Mouse (Mus musculus): ENCODE results near the gene Olfr107. TPM values are rescaled to one million over a fixed set of nuclear protein-coding genes. Genes with fewer than 3 reads are reported as not detected.

Gene Olfr107
- polyA plus RNA-seq (2016; fragmentation: Nextera tagmentation; extraction: Ambion mirVana), result not detected in 2 replicates

GRCm38 (mm10) chr17:37398926-37399325 is at the start of gene Olfr107:
Olfr107 (plus strand) TSS chr17:37399226.
- DNase-seq (ENCODE audit: low spot score), result no peak
- 85% methylated on average over 3 of the region's 3 CpGs for WGBS
- Histone ChIP-seq H3K4me1 (no peaks in the 10 kb centered on the region), H3K9me3 (replicated peaks) (no peaks in the 10 kb centered on the region), H3K36me3 (no peaks in the 10 kb centered on the region), H3K27ac (replicated peaks) (no peak within 1 kb of the TSS), H3K4me3 (no peak within 1 kb of the TSS), H3K27me3 (ENCODE audit: low read depth, poor library complexity, severe bottlenecking) (no peaks in the 10 kb centered on the region)

GRCm38 (mm10) chr17:37359282-37359681 is 39.7 kb upstream of the Olfr107 start, which contains the start of gene Olfr104-ps:
Olfr104-ps (plus strand) TSS chr17:37359582.
- H3K4me1 ChIP-seq, result no peaks in the 10 kb centered on the region
- DNase-seq (ENCODE audit: low spot score), result no peak
- no peaks in the 10 kb centered on the region for H3K9me3 ChIP-seq (replicated peaks)
- H3K36me3 ChIP-seq, result no peaks in the 10 kb centered on the region
- H3K27me3 ChIP-seq (ENCODE audit: low read depth, poor library complexity, severe bottlenecking), result no peaks in the 10 kb centered on the region
- H3K27ac ChIP-seq (replicated peaks), result no peak within 1 kb of the TSS
- no peak within 1 kb of the TSS for H3K4me3 ChIP-seq

GRCm38 (mm10) chr17:37378733-37379132 is 20.3 kb upstream of the Olfr107 start, which contains the start of gene Olfr105-ps:
Olfr105-ps (plus strand) TSS chr17:37379033.
- no peak for DNase-seq (ENCODE audit: low spot score)
- Histone ChIP-seq H3K4me1 (no peaks in the 10 kb centered on the region), H3K27ac (replicated peaks) (no peak within 1 kb of the TSS), H3K36me3 (no peaks in the 10 kb centered on the region), H3K27me3 (ENCODE audit: low read depth, poor library complexity, severe bottlenecking) (no peaks in the 10 kb centered on the region), H3K9me3 (replicated peaks) (no peaks in the 10 kb centered on the region), H3K4me3 (no peak within 1 kb of the TSS)

GRCm38 (mm10) chr17:37390093-37390492 is 8.9 kb upstream of the Olfr107 start, which contains the start of gene Olfr106-ps:
Olfr106-ps (plus strand) TSS chr17:37390393.
- Histone ChIP-seq H3K36me3 (no peaks in the 10 kb centered on the region), H3K27me3 (ENCODE audit: low read depth, poor library complexity, severe bottlenecking) (no peaks in the 10 kb centered on the region), H3K27ac (replicated peaks) (no peak within 1 kb of the TSS), H3K4me1 (no peaks in the 10 kb centered on the region), H3K4me3 (no peak within 1 kb of the TSS), H3K9me3 (replicated peaks) (no peaks in the 10 kb centered on the region)
- DNase-seq (ENCODE audit: low spot score), result no peak
- WGBS, result 84% methylated on average over 1 of the region's 1 CpGs

GRCm38 (mm10) chr17:37413380-37413779 is 14.4 kb downstream of the Olfr107 start:
- no peaks in the 10 kb centered on the region for H3K27me3 ChIP-seq (ENCODE audit: low read depth, poor library complexity, severe bottlenecking)
- no peak overlapping the region for H3K4me3 ChIP-seq
- H3K4me1 ChIP-seq, result no peaks in the 10 kb centered on the region
- no peak overlapping the region for H3K27ac ChIP-seq (replicated peaks)
- peaks cover 8% of the 10 kb centered on the region; the same call in 1 of the 2 replicates for H3K9me3 ChIP-seq (replicated peaks)
- no peak for DNase-seq (ENCODE audit: low spot score)
- no peaks in the 10 kb centered on the region for H3K36me3 ChIP-seq

- Histone ChIP-seq H3K27me3 (ENCODE audit: low read depth, poor library complexity, severe bottlenecking) (no peaks in the 10 kb centered on the region), H3K4me3 (no peak within 1 kb of the TSS), H3K27ac (replicated peaks) (no peak within 1 kb of the TSS), H3K4me1 (no peaks in the 10 kb centered on the region), H3K36me3 (no peaks in the 10 kb centered on the region), H3K9me3 (replicated peaks) (no peaks in the 10 kb centered on the region)
- 82% methylated on average over 1 of the region's 1 CpGs for WGBS
- DNase-seq (ENCODE audit: low spot score), result no peak
Measured at GRCm38 (mm10) chr17:37445180-37445579, 46.2 kb downstream of the Olfr107 start, which contains the start of gene Olfr108. Olfr108 (plus strand) TSS chr17:37445480.

Other genes starting within 250 kb of the Olfr107 start
- not detected in 2 replicates for gene Olfr93, start 237.7 kb upstream of the Olfr107 start, polyA plus RNA-seq (2016; fragmentation: Nextera tagmentation; extraction: Ambion mirVana)
- gene Ubd, start 205.3 kb upstream of the Olfr107 start, polyA plus RNA-seq (2016; fragmentation: Nextera tagmentation; extraction: Ambion mirVana), result not detected in 2 replicates
- gene Olfr94, start 198.2 kb upstream of the Olfr107 start, polyA plus RNA-seq (2016; fragmentation: Nextera tagmentation; extraction: Ambion mirVana), result not detected in 2 replicates
- gene Olfr95, start 186.1 kb upstream of the Olfr107 start, polyA plus RNA-seq (2016; fragmentation: Nextera tagmentation; extraction: Ambion mirVana), result not detected in 2 replicates
- not detected in 2 replicates for gene Olfr96, start 179.1 kb upstream of the Olfr107 start, polyA plus RNA-seq (2016; fragmentation: Nextera tagmentation; extraction: Ambion mirVana)
- not detected in 2 replicates for gene Olfr97, start 161.9 kb upstream of the Olfr107 start, polyA plus RNA-seq (2016; fragmentation: Nextera tagmentation; extraction: Ambion mirVana)
- gene Olfr98, start 135.5 kb upstream of the Olfr107 start, polyA plus RNA-seq (2016; fragmentation: Nextera tagmentation; extraction: Ambion mirVana), result not detected in 2 replicates
- 1.8 and 2.1 TPM in 2 replicates for gene H2-M3, start 129.0 kb upstream of the Olfr107 start, polyA plus RNA-seq (2016; fragmentation: Nextera tagmentation; extraction: Ambion mirVana)
- gene Olfr99, start 115.8 kb upstream of the Olfr107 start, polyA plus RNA-seq (2016; fragmentation: Nextera tagmentation; extraction: Ambion mirVana), result not detected in 2 replicates
- not detected in 2 replicates for gene Olfr101, start 94.9 kb upstream of the Olfr107 start, polyA plus RNA-seq (2016; fragmentation: Nextera tagmentation; extraction: Ambion mirVana)
- gene Olfr102, start 82.2 kb upstream of the Olfr107 start, polyA plus RNA-seq (2016; fragmentation: Nextera tagmentation; extraction: Ambion mirVana), result not detected in 2 replicates
- gene Olfr103, start 59.5 kb upstream of the Olfr107 start, polyA plus RNA-seq (2016; fragmentation: Nextera tagmentation; extraction: Ambion mirVana), result not detected in 2 replicates
- gene Olfr104-ps, start 39.6 kb upstream of the Olfr107 start, polyA plus RNA-seq (2016; fragmentation: Nextera tagmentation; extraction: Ambion mirVana), result not detected in 2 replicates
- not detected in 2 replicates for gene Olfr105-ps, start 20.2 kb upstream of the Olfr107 start, polyA plus RNA-seq (2016; fragmentation: Nextera tagmentation; extraction: Ambion mirVana)
- not detected in 2 replicates for gene Olfr106-ps, start 8.8 kb upstream of the Olfr107 start, polyA plus RNA-seq (2016; fragmentation: Nextera tagmentation; extraction: Ambion mirVana)
- gene Olfr108, start 46.3 kb downstream of the Olfr107 start, polyA plus RNA-seq (2016; fragmentation: Nextera tagmentation; extraction: Ambion mirVana), result not detected in 2 replicates
- not detected in 2 replicates for gene Olfr109, start 59.7 kb downstream of the Olfr107 start, polyA plus RNA-seq (2016; fragmentation: Nextera tagmentation; extraction: Ambion mirVana)
- not detected in 2 replicates for gene H2-M2, start 84.3 kb downstream of the Olfr107 start, polyA plus RNA-seq (2016; fragmentation: Nextera tagmentation; extraction: Ambion mirVana)
- gene Olfr110, start 93.2 kb downstream of the Olfr107 start, polyA plus RNA-seq (2016; fragmentation: Nextera tagmentation; extraction: Ambion mirVana), result not detected in 2 replicates
- gene Olfr111, start 108.8 kb downstream of the Olfr107 start, polyA plus RNA-seq (2016; fragmentation: Nextera tagmentation; extraction: Ambion mirVana), result not detected in 2 replicates
- not detected in 2 replicates for gene Olfr112, start 170.2 kb downstream of the Olfr107 start, polyA plus RNA-seq (2016; fragmentation: Nextera tagmentation; extraction: Ambion mirVana)
- not detected in 2 replicates for gene Olfr113, start 178.4 kb downstream of the Olfr107 start, polyA plus RNA-seq (2016; fragmentation: Nextera tagmentation; extraction: Ambion mirVana)
- not detected in 2 replicates for gene Olfr114, start 193.5 kb downstream of the Olfr107 start, polyA plus RNA-seq (2016; fragmentation: Nextera tagmentation; extraction: Ambion mirVana)
- not detected in 2 replicates for gene Olfr115, start 227.9 kb downstream of the Olfr107 start, polyA plus RNA-seq (2016; fragmentation: Nextera tagmentation; extraction: Ambion mirVana)
- gene Olfr116, start 228.0 kb downstream of the Olfr107 start, polyA plus RNA-seq (2016; fragmentation: Nextera tagmentation; extraction: Ambion mirVana), result not detected in 2 replicates